Mouse (Mus musculus): ENCODE measurements around the gene Lgmn. TPM values are rescaled to one million over a fixed set of nuclear protein-coding genes. Genes with fewer than 3 reads are reported as not detected.

Gene Lgmn
- total and polyA plus RNA-seq, 3 experiments = 38.5 to 49.9 (median 42.6) TPM

- Histone ChIP-seq H3K4me3 (replicated peaks in 1 of 3; ENCODE audit: low read depth in 2 of 3, low read length in 2 of 3, poor library complexity in 1 of 3) (no peak overlapping the region), H3K27me3 (replicated peaks) (no peaks in the 10 kb centered on the region), H3K9ac (ENCODE audit: insufficient read depth, low read depth) (no peak overlapping the region), H3K9me3 (replicated peaks; ENCODE audit: low read length) (no peaks in the 10 kb centered on the region), H3K4me1 (ENCODE audit: control insufficient read depth in 1 of 2, insufficient read depth in 2 of 2) (peaks cover 4 to 10% of the 10 kb centered on the region in 2 experiments; a peak in 3 of 4 replicates), H3K4me2 (ENCODE audit: insufficient read depth, low read depth, poor library complexity, severe bottlenecking) (peak overlapping the region; percentile 30; the same call in 1 of the 2 replicates), H3K36me3 (replicated peaks in 1 of 2; ENCODE audit: control insufficient read depth in 1 of 2, insufficient read depth in 1 of 2, low read length in 1 of 2) (no peaks in the 10 kb centered on the region), H3K79me2 (replicated peaks; ENCODE audit: control insufficient read depth, extremely low read depth, insufficient read depth, poor library complexity, severe bottlenecking) (no peaks in the 10 kb centered on the region), H3K27ac (ENCODE audit: insufficient read depth, low read depth) (no peak overlapping the region)
- no peak for DNase-seq (ENCODE audit: extremely low read depth)
- in situ Hi-C loops (cut with MboI; ENCODE audit: low pct_ligation_motif_present, low pct_unique_long_range_greater_than_20kb, low sequenced_read_pairs) (no loop called here), dilution Hi-C loops (cut with MboI; ENCODE audit: extremely low pct_ligation_motif_present, extremely low pct_unique_long_range_greater_than_20kb, low sequenced_read_pairs) (no loop called here)
- TF ChIP-seq CTCF (conservative IDR thresholded peaks at IDR 0.05 in 1 of 2, IDR thresholded peaks at IDR 0.05 in 1 of 2; ENCODE audit: low read depth in 2 of 2, low read length in 2 of 2) (peak in 1 of 2 experiments; percentile 90; a peak in 2 of 4 replicates), SMC3 (IDR thresholded peaks at IDR 0.05; ENCODE audit: low read depth, low read length) (peak; percentile 88), RAD21 (IDR thresholded peaks at IDR 0.05; ENCODE audit: low read depth, low read length) (peak; percentile 92), ZC3H11A (IDR thresholded peaks at IDR 0.05; ENCODE audit: low read depth, low read length) (peak; percentile 82), USF1 (IDR thresholded peaks at IDR 0.05; ENCODE audit: low read depth, low read length) (no peak), RCOR1 (conservative IDR thresholded peaks at IDR 0.05; ENCODE audit: low read depth, low read length) (no peak), ZNF384 (IDR thresholded peaks at IDR 0.05; ENCODE audit: low read depth, low read length) (peak; percentile 78)
These were observed 21.6 kb upstream of the Lgmn start for GRCm38 (mm10) chr12:102461177-102461576.

DNA sequence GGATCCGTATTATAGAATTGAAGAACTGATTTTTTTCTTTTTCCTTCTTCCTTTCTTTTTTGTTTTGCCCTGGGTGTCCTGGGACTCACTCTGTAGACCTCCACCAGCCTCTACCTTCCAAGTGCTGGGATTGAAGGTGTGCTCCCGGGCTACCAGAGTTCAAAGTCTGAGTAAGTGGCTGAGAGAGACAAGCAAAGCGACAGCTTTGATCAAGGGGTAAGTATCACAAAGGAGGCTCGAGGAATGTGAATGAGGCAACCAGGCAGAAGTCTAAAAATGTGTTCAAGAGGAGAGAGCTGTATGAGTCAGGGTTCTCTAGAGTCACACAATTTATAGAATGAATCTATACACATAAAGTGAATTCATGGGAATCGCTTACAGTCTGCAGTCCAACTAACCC is 20.4 kb upstream of the Lgmn start:
- no peaks in the 10 kb centered on the region for H3K9me3 ChIP-seq (replicated peaks; ENCODE audit: low read length)
- no peak overlapping the region for H3K4me3 ChIP-seq (replicated peaks in 1 of 3; ENCODE audit: low read depth in 2 of 3, low read length in 2 of 3, poor library complexity in 1 of 3)
- DNase-seq (ENCODE audit: extremely low read depth) = no peak
- no peaks in the 10 kb centered on the region for H3K36me3 ChIP-seq (replicated peaks in 1 of 2; ENCODE audit: control insufficient read depth in 1 of 2, insufficient read depth in 1 of 2, low read length in 1 of 2)
- H3K9ac ChIP-seq (ENCODE audit: insufficient read depth, low read depth) = no peak overlapping the region
- H3K79me2 ChIP-seq (replicated peaks; ENCODE audit: control insufficient read depth, extremely low read depth, insufficient read depth, poor library complexity, severe bottlenecking) = no peaks in the 10 kb centered on the region
- H3K27ac ChIP-seq (ENCODE audit: insufficient read depth, low read depth) = no peak overlapping the region
- H3K4me2 ChIP-seq (ENCODE audit: insufficient read depth, low read depth, poor library complexity, severe bottlenecking) = no peak overlapping the region
- dilution Hi-C loops (cut with MboI; ENCODE audit: extremely low pct_ligation_motif_present, extremely low pct_unique_long_range_greater_than_20kb, low sequenced_read_pairs) = no loop called here
- TF ChIP-seq CTCF (conservative IDR thresholded peaks at IDR 0.05 in 1 of 2, IDR thresholded peaks at IDR 0.05 in 1 of 2; ENCODE audit: low read depth in 2 of 2, low read length in 2 of 2) (no peak), SIN3A (IDR thresholded peaks at IDR 0.05; ENCODE audit: low read length) (no peak)
- H3K4me1 ChIP-seq (ENCODE audit: control insufficient read depth in 1 of 2, insufficient read depth in 2 of 2) = peaks cover 11 to 21% of the 10 kb centered on the region in 2 experiments; a peak in 3 of 4 replicates
- in situ Hi-C loops (cut with MboI; ENCODE audit: low pct_ligation_motif_present, low pct_unique_long_range_greater_than_20kb, low sequenced_read_pairs) = no loop called here
- no peaks in the 10 kb centered on the region for H3K27me3 ChIP-seq (replicated peaks)

DNA sequence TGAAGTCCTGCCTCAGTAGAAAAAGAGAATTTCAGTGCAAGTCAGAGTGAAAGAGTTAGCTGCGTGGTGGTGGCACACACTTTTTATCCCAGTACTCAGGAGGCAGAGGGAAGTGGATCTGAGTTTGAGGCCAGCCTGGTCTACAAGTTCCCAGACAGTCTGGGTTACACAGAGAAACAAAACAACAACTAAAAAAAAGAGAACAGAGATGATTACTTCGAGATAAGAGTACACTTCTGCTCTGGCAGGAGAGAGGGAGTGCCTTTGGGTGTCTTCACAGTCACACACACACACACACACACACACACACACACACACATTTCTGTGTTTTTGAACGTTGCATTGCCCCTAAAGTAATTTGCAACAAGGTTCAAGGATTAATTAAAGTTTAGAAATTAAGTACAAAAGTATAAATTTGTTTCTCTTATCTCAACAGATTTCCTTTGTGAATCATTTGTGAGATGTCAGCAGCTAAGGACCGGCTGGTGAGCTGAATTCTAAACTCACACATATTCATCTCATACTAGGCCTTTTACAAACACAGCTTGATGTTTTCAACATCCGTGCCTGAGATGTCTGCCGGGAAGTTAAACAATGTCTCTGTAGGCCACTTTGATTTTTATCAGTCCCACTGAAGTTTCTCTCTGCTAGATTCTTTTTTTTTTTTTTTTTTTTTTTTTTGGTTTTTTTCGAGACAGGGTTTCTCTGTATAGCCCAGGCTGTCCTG is 17.0 kb upstream of the Lgmn start:
- no peak for DNase-seq (ENCODE audit: extremely low read depth)
- no peak for TF ChIP-seq POLR2A (IDR thresholded peaks at IDR 0.05; ENCODE audit: low read depth, low read length)
- no peak for TF ChIP-seq ZKSCAN1 (IDR thresholded peaks at IDR 0.05; ENCODE audit: borderline replicate concordance, low read depth, low read length)
- no peak for TF ChIP-seq MXI1 (IDR thresholded peaks at IDR 0.05; ENCODE audit: low read depth, low read length)
- no peak for TF ChIP-seq MEF2A (IDR thresholded peaks at IDR 0.05; ENCODE audit: borderline replicate concordance, low read depth, low read length)
- TF ChIP-seq UBTF (IDR thresholded peaks at IDR 0.05; ENCODE audit: low read depth, low read length) = no peak
- no peak for TF ChIP-seq POLR2AphosphoS2 (IDR thresholded peaks at IDR 0.05; ENCODE audit: low read depth, low read length)
- TF ChIP-seq CHD1 (IDR thresholded peaks at IDR 0.05; ENCODE audit: low read depth, low read length) = no peak
- TF ChIP-seq GABPA (IDR thresholded peaks at IDR 0.05; ENCODE audit: insufficient replicate concordance, low read depth, low read length) = no peak
- TF ChIP-seq MYC (IDR thresholded peaks at IDR 0.05; ENCODE audit: low read depth, low read length) = no peak
- no peak for TF ChIP-seq NRF1 (IDR thresholded peaks at IDR 0.05; ENCODE audit: low read depth, low read length)
- no peak for TF ChIP-seq E2F4 (IDR thresholded peaks at IDR 0.05; ENCODE audit: insufficient replicate concordance, low read depth, low read length)
- no peak for TF ChIP-seq TCF12 (IDR thresholded peaks at IDR 0.05; ENCODE audit: low read depth, low read length)
- no peak for TF ChIP-seq ELF1 (IDR thresholded peaks at IDR 0.05; ENCODE audit: low read depth, low read length)
- no peak for TF ChIP-seq HCFC1 (IDR thresholded peaks at IDR 0.05; ENCODE audit: low read depth, low read length)
- no peak for TF ChIP-seq JUN (IDR thresholded peaks at IDR 0.05; ENCODE audit: insufficient read depth, low read depth, low read length)
- no peak for TF ChIP-seq SMC3 (IDR thresholded peaks at IDR 0.05; ENCODE audit: low read depth, low read length)
- TF ChIP-seq PAX5 (IDR thresholded peaks at IDR 0.05; ENCODE audit: low read length) = no peak
- no peak for TF ChIP-seq MAX (IDR thresholded peaks at IDR 0.05; ENCODE audit: low read length)
- TF ChIP-seq RAD21 (IDR thresholded peaks at IDR 0.05; ENCODE audit: low read depth, low read length) = no peak

More for the DNA sequence above, 17.0 kb upstream of the Lgmn start:
- Histone ChIP-seq H3K4me2 (ENCODE audit: insufficient read depth, low read depth, poor library complexity, severe bottlenecking) (no peak overlapping the region), H3K79me2 (replicated peaks; ENCODE audit: control insufficient read depth, extremely low read depth, insufficient read depth, poor library complexity, severe bottlenecking) (no peaks in the 10 kb centered on the region), H3K27me3 (replicated peaks) (no peaks in the 10 kb centered on the region), H3K4me1 (ENCODE audit: control insufficient read depth in 1 of 2, insufficient read depth in 2 of 2) (peaks cover 14 to 39% of the 10 kb centered on the region in 2 experiments; a peak in 3 of 4 replicates), H3K9ac (ENCODE audit: insufficient read depth, low read depth) (no peak overlapping the region), H3K27ac (ENCODE audit: insufficient read depth, low read depth) (no peak overlapping the region), H3K36me3 (replicated peaks in 1 of 2; ENCODE audit: control insufficient read depth in 1 of 2, insufficient read depth in 1 of 2, low read length in 1 of 2) (no peaks in the 10 kb centered on the region), H3K9me3 (replicated peaks; ENCODE audit: low read length) (no peaks in the 10 kb centered on the region), H3K4me3 (replicated peaks in 1 of 3; ENCODE audit: low read depth in 2 of 3, low read length in 2 of 3, poor library complexity in 1 of 3) (no peak overlapping the region)
- dilution Hi-C loops (cut with MboI; ENCODE audit: extremely low pct_ligation_motif_present, extremely low pct_unique_long_range_greater_than_20kb, low sequenced_read_pairs) = no loop called here
- in situ Hi-C loops (cut with MboI; ENCODE audit: low pct_ligation_motif_present, low pct_unique_long_range_greater_than_20kb, low sequenced_read_pairs) = no loop called here

All from CH12.LX (cell line).